Mouse (Mus musculus) cortical plate, adult 2 months (tissue): ENCODE measurements at regions not wholly inside any gene's neighbourhood (a gene's known extent, or its start where the extent isn't known, plus 50 kb on each side); places are given as distances from the start of the nearest gene placed in this dataset.

ENCODE experiments used
- CTCF ChIP-seq: fragments of 200-500 bp; IDR thresholded peaks from 2 replicates; pipeline ENCODE4 v1.5.1; 2011; ENCODE audit warnings: mild to moderate bottlenecking, control low read depth, low read length; ENCODE audit not compliant: insufficient read depth; ENCODE audit errors: extremely low read depth
- POLR2A ChIP-seq: fragments of 200-500 bp; IDR thresholded peaks from 2 replicates; pipeline ENCODE4 v1.6.1; 2011; ENCODE audit warnings: mild to moderate bottlenecking, low read length, control low read depth; ENCODE audit not compliant: insufficient read depth; ENCODE audit errors: extremely low read depth

GRCm38 (mm10) chr9:63862427-63862826 lies 104.6 kb upstream of the Smad3 start:
- no peak for TF ChIP-seq POLR2A
- no peak for TF ChIP-seq CTCF
